Mouse (Mus musculus): ENCODE measurements around the gene Gpn1.

- no peak for TF ChIP-seq CTCF (conservative IDR thresholded peaks at IDR 0.05; ENCODE audit: insufficient read depth, insufficient read length, low read depth, low read length)
- TF ChIP-seq POLR2A (IDR thresholded peaks at IDR 0.05; ENCODE audit: low read depth, low read length), result no peak
Observed at GRCm38 (mm10) chr5:31485440-31485839, 9.1 kb upstream of the Gpn1 start, which contains the start of gene 4930548H24Rik.

Data from kidney, adult 2 months (tissue).